Mouse (Mus musculus): ENCODE results near the gene Arap1.

DNA sequence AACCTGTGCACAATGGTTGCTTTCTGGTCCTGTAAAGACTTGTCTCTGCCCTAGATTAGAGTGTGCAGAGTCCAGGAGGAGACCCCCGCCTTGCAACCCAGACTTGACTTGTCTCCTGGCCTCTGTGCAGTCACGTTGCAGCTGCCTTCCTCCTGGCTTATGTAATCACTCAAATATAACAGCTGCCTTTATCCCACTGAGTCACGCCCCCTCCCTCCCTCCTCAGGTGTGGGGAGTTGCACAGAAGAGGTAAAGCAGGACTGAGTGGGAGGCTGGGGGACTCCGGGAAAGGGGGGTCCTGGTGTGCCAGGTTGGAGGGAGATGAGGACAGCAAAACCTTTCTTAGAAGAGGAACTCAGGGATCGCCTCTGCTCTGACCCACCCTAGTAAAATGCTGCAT lies 68.5 kb downstream of the Arap1 start:
- TF ChIP-seq CTCF (IDR thresholded peaks at IDR 0.05; ENCODE audit: low read depth, low read length) (no peak), POLR2A (IDR thresholded peaks at IDR 0.05; ENCODE audit: borderline replicate concordance, low read depth, low read length) (no peak)

All from bone marrow macrophage, adult 2 months (primary cell).